Mouse (Mus musculus) lung, postnatal 0 days (tissue): ENCODE results near the gene Slc15a1. TPM values are rescaled to one million over a fixed set of nuclear protein-coding genes. Genes with fewer than 3 reads are reported as not detected.

Experiments used
- ATAC-seq: fragments of 200-750 bp; cut with Nextera tagmentation; 2 replicates; pipeline ENCODE4 v1.8.0; 2017; ENCODE audit warnings: moderate library complexity
- DNase-seq: peaks from one replicate; pipeline ENCODE4 v3.0.0-alpha.2; 2016; ENCODE audit warnings: low spot score
- H3K27ac ChIP-seq: fragments of 300-500 bp; sonication (generic); 2 replicates; pipeline ENCODE4 v1.5.1; 2014; ENCODE audit warnings: antibody characterized with exemption, mild to moderate bottlenecking, low read length, mixed read lengths
- H3K27me3 ChIP-seq: fragments of 300-500 bp; sonication (generic); replicated peaks from 2 replicates; pipeline ENCODE4 v1.6.1; 2014; ENCODE audit warnings: low read length, mixed read lengths; ENCODE audit not compliant: insufficient read depth
- H3K36me3 ChIP-seq: fragments of 300-500 bp; sonication (generic); 2 replicates; pipeline ENCODE4 v1.6.1; 2014; ENCODE audit warnings: low read length, mixed read lengths; ENCODE audit not compliant: insufficient read depth
- H3K4me1 ChIP-seq: fragments of 300-500 bp; sonication (generic); 2 replicates; pipeline ENCODE4 v1.6.1; 2014; ENCODE audit warnings: antibody characterized with exemption, low read depth, low read length, mixed read lengths; ENCODE audit not compliant: insufficient read depth
- H3K4me2 ChIP-seq: fragments of 300-500 bp; sonication (generic); replicated peaks from 2 replicates; pipeline ENCODE4 v1.6.1; 2014; ENCODE audit warnings: low read depth, mild to moderate bottlenecking, low read length, moderate library complexity, mixed read lengths
- H3K4me3 ChIP-seq: fragments of 300-500 bp; sonication (generic); 2 replicates; pipeline ENCODE4 v1.5.1; 2014; ENCODE audit warnings: low read depth, low read length
- H3K9ac ChIP-seq: fragments of 300-500 bp; sonication (generic); replicated peaks from 2 replicates; pipeline ENCODE4 v1.6.1; 2014; ENCODE audit warnings: low read depth, mild to moderate bottlenecking
- H3K9me3 ChIP-seq: fragments of 300-500 bp; sonication (generic); 2 replicates; pipeline ENCODE4 v1.6.1; 2016; ENCODE audit warnings: low read length, mixed read lengths
- CTCF ChIP-seq: IDR thresholded peaks from 2 replicates; pipeline ENCODE4 v1.5.1; 2016; ENCODE audit warnings: antibody characterized with exemption, mild to moderate bottlenecking
- EP300 ChIP-seq: IDR thresholded peaks from 2 replicates; pipeline ENCODE4 v1.6.1; 2016; ENCODE audit warnings: antibody characterized with exemption, mild to moderate bottlenecking, control low read depth
- WGBS: fragments of 180-500 bp; shearing (Covaris S2); extraction: QIAGEN DNeasy Blood & Tissue Kit; methylation state at CpG from one replicate; pipeline ENCODE4 v1.1.7; 2014; 5-methylcytosine and 5-hydroxymethylcytosine counted together
- polyA plus RNA-seq: library from polyadenylated mRNA; unstranded; fragments of >200 nt; fragmentation: Nextera tagmentation; extraction: Ambion mirVana; gene quantifications from 2 replicates; pipeline ENCODE4 v1.2.1, GENCODE M21; 2015

Gene Slc15a1
- polyA plus RNA-seq, 1 experiment from 2014 or later: 0.98 TPM

- H3K27me3 ChIP-seq: no peaks in the 10 kb centered on the region
- H3K4me3 ChIP-seq: no peak overlapping the region
- H3K9me3 ChIP-seq: no peaks in the 10 kb centered on the region
- H3K36me3 ChIP-seq: no peaks in the 10 kb centered on the region
- no peak overlapping the region for H3K9ac ChIP-seq
- no peak for DNase-seq
- TF ChIP-seq EP300 (no peak), CTCF (no peak)
- 84% methylated on average over 6 of the region's 6 CpGs for WGBS
- ATAC-seq: no peak
- no peak overlapping the region for H3K27ac ChIP-seq
- H3K4me1 ChIP-seq: no peaks in the 10 kb centered on the region
- no peak overlapping the region for H3K4me2 ChIP-seq
Observed at GRCm38 (mm10) chr14:121452227-121452626, 52.8 kb downstream of the Slc15a1 start.

- ATAC-seq (no peak), DNase-seq (no peak)
- Histone ChIP-seq H3K27ac (no peak overlapping the region), H3K4me1 (no peaks in the 10 kb centered on the region), H3K9ac (no peak overlapping the region), H3K9me3 (no peaks in the 10 kb centered on the region), H3K27me3 (no peaks in the 10 kb centered on the region), H3K4me2 (no peak overlapping the region), H3K4me3 (no peak overlapping the region), H3K36me3 (no peaks in the 10 kb centered on the region)
- TF ChIP-seq CTCF (no peak), EP300 (no peak)
- 59% methylated on average over 7 of the region's 7 CpGs for WGBS
Observed at GRCm38 (mm10) chr14:121451424-121452029, 53.5 kb downstream of the Slc15a1 start.

GRCm38 (mm10) chr14:121450504-121451423, 54.3 kb downstream of the Slc15a1 start:
- no peaks in the 10 kb centered on the region for H3K9me3 ChIP-seq
- no peaks in the 10 kb centered on the region for H3K4me1 ChIP-seq
- ATAC-seq: peak; percentile 84
- peak overlapping the region; percentile 34; the same call in 1 of the 2 replicates for H3K9ac ChIP-seq
- peak overlapping the region; percentile 54 for H3K4me2 ChIP-seq
- DNase-seq: peak; percentile 92
- H3K4me3 ChIP-seq: peak overlapping the region; percentile 4; the same call in 1 of the 2 replicates
- no peaks in the 10 kb centered on the region for H3K27me3 ChIP-seq
- TF ChIP-seq EP300 (peak; percentile 58), CTCF (peak; percentile 87)
- no peaks in the 10 kb centered on the region for H3K36me3 ChIP-seq
- WGBS: 14% methylated on average over 18 of the region's 18 CpGs
- H3K27ac ChIP-seq: no peak overlapping the region

GRCm38 (mm10) chr14:121446951-121447350, 58.1 kb downstream of the Slc15a1 start:
- DNase-seq (no peak), ATAC-seq (peak; percentile 14; the same call in 1 of the 2 replicates)
- 18% methylated on average over 9 of the region's 9 CpGs for WGBS

GRCm38 (mm10) chr14:121445194-121445593, 59.9 kb downstream of the Slc15a1 start:
- Histone ChIP-seq H3K4me3 (no peak overlapping the region), H3K27ac (no peak overlapping the region), H3K27me3 (no peaks in the 10 kb centered on the region), H3K4me1 (no peaks in the 10 kb centered on the region), H3K9me3 (no peaks in the 10 kb centered on the region), H3K9ac (no peak overlapping the region), H3K36me3 (no peaks in the 10 kb centered on the region), H3K4me2 (no peak overlapping the region)
- TF ChIP-seq EP300 (no peak), CTCF (peak; percentile 83)
- 15% methylated on average over 8 of the region's 8 CpGs for WGBS
- peak; percentile 86 for ATAC-seq
- peak; percentile 76 for DNase-seq

More at GRCm38 (mm10) chr14:121446951-121447350, 58.1 kb downstream of the Slc15a1 start:
- Histone ChIP-seq H3K9ac (no peak overlapping the region), H3K4me1 (no peaks in the 10 kb centered on the region), H3K27me3 (no peaks in the 10 kb centered on the region), H3K4me3 (no peak overlapping the region), H3K4me2 (no peak overlapping the region), H3K9me3 (no peaks in the 10 kb centered on the region), H3K36me3 (no peaks in the 10 kb centered on the region), H3K27ac (no peak overlapping the region)
- TF ChIP-seq CTCF (no peak), EP300 (no peak)

- no peak overlapping the region for H3K4me3 ChIP-seq
- 89% methylated on average over 6 of the region's 6 CpGs for WGBS
Observed at GRCm38 (mm10) chr14:121440807-121441206, 64.2 kb downstream of the Slc15a1 start.

More at GRCm38 (mm10) chr14:121440807-121441206, 64.2 kb downstream of the Slc15a1 start:
- Histone ChIP-seq H3K4me2 (no peak overlapping the region), H3K27ac (no peak overlapping the region), H3K9ac (no peak overlapping the region), H3K36me3 (no peaks in the 10 kb centered on the region), H3K27me3 (no peaks in the 10 kb centered on the region), H3K9me3 (no peaks in the 10 kb centered on the region), H3K4me1 (no peaks in the 10 kb centered on the region)
- ATAC-seq (no peak), DNase-seq (no peak)
- TF ChIP-seq CTCF (no peak), EP300 (no peak)
